Mouse (Mus musculus) embryonic facial prominence, embryonic 14.5 days (tissue): ENCODE data around the gene Ptprs. TPM values are rescaled to one million over a fixed set of nuclear protein-coding genes. Genes with fewer than 3 reads are reported as not detected.
A peak's percentile ranks its signal among the peaks of the same experiment; 100 is the strongest.

Experiments
- ATAC-seq: fragments of 200-750 bp; cut with Nextera tagmentation; 2 replicates; pipeline ENCODE4 v1.8.0; 2017; ENCODE audit warnings: low read depth, moderate number of reproducible peaks, moderate TSS enrichment
- DNase-seq: peaks from one replicate; pipeline ENCODE4 v3.0.0-alpha.2; 2015; ENCODE audit warnings: low spot score
- H3K27ac ChIP-seq: fragments of 300-500 bp; sonication (generic); replicated peaks from 2 replicates; pipeline ENCODE4 v1.5.1; 2014; ENCODE audit warnings: low read depth, mild to moderate bottlenecking, low read length, moderate library complexity
- H3K27me3 ChIP-seq: fragments of 300-500 bp; sonication (generic); replicated peaks from 2 replicates; pipeline ENCODE4 v1.6.1; 2014; ENCODE audit warnings: low read length; ENCODE audit not compliant: control insufficient read depth, insufficient read depth
- H3K36me3 ChIP-seq: fragments of 300-500 bp; sonication (generic); 2 replicates; pipeline ENCODE4 v1.6.1; 2014; ENCODE audit warnings: low read length, mixed read lengths; ENCODE audit not compliant: control insufficient read depth, insufficient read depth
- H3K4me1 ChIP-seq: fragments of 300-500 bp; sonication (generic); 2 replicates; pipeline ENCODE4 v1.6.1; 2014; ENCODE audit warnings: antibody characterized with exemption, low read length; ENCODE audit not compliant: control insufficient read depth, insufficient read depth
- H3K4me2 ChIP-seq: fragments of 300-500 bp; sonication (generic); 2 replicates; pipeline ENCODE4 v1.6.1; 2014; ENCODE audit warnings: low read depth, mild to moderate bottlenecking, low read length, moderate library complexity, mixed read lengths
- H3K4me3 ChIP-seq: fragments of 300-500 bp; sonication (generic); 2 replicates; pipeline ENCODE4 v1.5.1; 2014; ENCODE audit warnings: low read depth, mild to moderate bottlenecking, low read length
- H3K9ac ChIP-seq: fragments of 300-500 bp; sonication (generic); 2 replicates; pipeline ENCODE4 v1.6.1; 2014; ENCODE audit warnings: low read depth, mild to moderate bottlenecking, low read length, moderate library complexity, mixed read lengths
- H3K9me3 ChIP-seq: fragments of 300-500 bp; sonication (generic); 2 replicates; pipeline ENCODE4 v1.6.1; 2016; ENCODE audit warnings: low read length; ENCODE audit not compliant: control insufficient read depth
- WGBS: fragments of 180-500 bp; shearing (Covaris S2); extraction: QIAGEN DNeasy Blood & Tissue Kit; methylation state at CpG from one replicate; pipeline ENCODE4 v1.1.7; 2014; 5-methylcytosine and 5-hydroxymethylcytosine counted together
- polyA plus RNA-seq: library from polyadenylated mRNA; unstranded; fragments of >200 nt; fragmentation: Nextera tagmentation; extraction: Ambion mirVana; gene quantifications from 2 replicates; pipeline ENCODE4 v1.2.1, GENCODE M21; 2014

The Ptprs gene
- polyA plus RNA-seq, 1 experiment from 2014 or later: 104 TPM

DNA sequence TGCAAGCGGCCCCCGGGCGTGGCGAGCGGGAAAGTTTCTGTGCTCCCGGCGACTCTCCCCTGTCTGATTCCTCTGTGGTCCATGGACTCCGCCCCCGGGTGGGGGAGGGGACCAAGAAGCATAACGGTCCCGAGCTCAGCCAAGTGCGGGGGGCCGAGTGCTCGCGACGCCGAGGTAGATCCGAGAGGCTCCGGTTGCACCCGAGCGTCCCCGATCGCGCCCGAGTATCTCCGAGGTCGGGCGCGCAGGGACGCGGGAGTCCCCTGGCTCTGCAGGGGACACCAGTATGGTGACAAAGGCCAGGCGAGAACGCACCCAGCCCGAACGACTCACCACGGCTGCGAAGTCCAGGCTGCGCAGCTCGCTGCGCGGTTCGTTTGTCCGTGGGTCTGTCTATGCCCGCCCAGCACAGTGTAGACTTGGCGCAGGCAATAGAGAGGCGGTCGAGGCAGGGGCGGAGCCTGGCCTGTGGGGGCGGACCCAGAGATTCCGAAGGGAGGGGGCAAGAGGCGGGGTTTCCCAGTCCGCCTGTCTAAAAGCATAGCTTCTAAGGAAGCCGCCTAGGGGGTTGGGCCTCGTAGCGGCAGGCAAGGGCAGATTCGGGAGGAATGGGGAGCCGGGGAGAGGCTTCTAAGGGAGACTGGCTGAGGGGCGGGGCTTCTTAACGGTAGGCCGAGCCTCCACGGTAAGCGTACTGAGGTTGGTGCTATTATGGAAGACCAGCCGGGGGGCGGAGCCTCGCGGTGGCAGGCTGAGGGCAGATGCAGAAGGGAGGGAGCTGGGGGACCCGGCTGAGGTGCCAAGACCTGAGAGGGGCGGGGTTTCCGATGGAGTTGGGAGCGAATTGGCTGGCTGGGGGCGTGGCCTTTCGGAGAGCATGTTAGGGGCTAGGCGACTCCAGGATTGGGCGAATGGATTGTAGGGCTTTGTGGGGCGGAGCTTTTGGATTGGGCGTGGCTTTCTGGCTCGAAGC, 14.2 kb downstream of the Ptprs start:
- peak; percentile 93 for ATAC-seq
- Histone ChIP-seq H3K9me3 (no peaks in the 10 kb centered on the region), H3K36me3 (0 out of 2 replicates have a peak, but pooled peaks cover 10% of the 10 kb centered on the region), H3K27me3 (no peaks in the 10 kb centered on the region), H3K4me1 (peaks cover 41% of the 10 kb centered on the region), H3K4me2 (peak overlapping the region; percentile 69), H3K4me3 (peak overlapping the region; percentile 58), H3K27ac (peak overlapping the region; percentile 93), H3K9ac (peak overlapping the region; percentile 72)
- DNase-seq: peak; percentile 100
- under 1% methylated on average over 64 of the region's 77 CpGs for WGBS

DNA sequence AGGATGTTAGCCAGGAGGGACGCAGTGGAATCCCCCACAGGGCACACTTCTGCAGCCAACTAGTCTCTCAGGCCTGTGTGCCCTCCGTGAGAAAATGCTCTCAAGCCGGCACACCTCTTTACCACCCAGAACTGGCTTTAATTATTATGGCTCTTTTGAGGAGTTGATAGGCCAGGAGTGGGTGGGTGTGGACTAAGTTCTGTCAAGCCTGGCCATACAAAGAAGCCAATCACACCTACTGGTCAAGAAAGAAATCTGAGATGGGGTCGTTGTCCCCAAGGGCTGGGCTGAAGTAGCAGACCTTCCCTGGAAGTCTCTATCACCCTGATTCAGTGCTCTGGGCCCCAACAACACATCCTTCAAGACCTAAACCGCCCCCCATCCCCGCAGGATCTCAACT, 15.4 kb downstream of the Ptprs start:
- Histone ChIP-seq H3K36me3 (peaks cover 22% of the 10 kb centered on the region), H3K9ac (peak overlapping the region; percentile 72), H3K4me3 (peak overlapping the region; percentile 58), H3K4me2 (peak overlapping the region; percentile 69), H3K27ac (peak overlapping the region; percentile 93), H3K9me3 (no peaks in the 10 kb centered on the region), H3K27me3 (no peaks in the 10 kb centered on the region), H3K4me1 (peaks cover 35% of the 10 kb centered on the region)
- ATAC-seq (no peak), DNase-seq (no peak)
- 14% methylated on average over 6 of the region's 6 CpGs for WGBS

DNA sequence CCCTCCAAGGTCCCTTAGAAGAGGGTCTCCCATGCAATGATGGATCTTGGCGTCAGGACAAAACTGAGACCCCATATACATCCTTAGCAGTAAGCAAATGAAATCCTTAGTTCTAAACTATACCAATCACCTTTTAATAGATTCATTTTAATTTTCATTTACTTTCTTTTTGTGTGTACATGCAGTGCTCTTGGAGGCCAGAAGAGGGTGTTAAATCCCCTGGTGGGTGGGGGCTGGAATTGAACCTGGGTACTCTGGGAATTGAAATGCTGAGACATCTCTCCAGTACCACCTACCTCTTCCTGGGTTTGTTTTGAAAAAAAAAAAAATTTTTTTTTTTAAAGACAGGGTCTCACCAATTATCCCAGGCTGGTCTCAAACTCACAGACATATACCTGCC, 18.8 kb downstream of the Ptprs start:
- 92% methylated on average over 1 of the region's 1 CpGs for WGBS
- Histone ChIP-seq H3K9me3 (no peaks in the 10 kb centered on the region), H3K4me3 (no peak overlapping the region), H3K9ac (no peak overlapping the region), H3K27ac (no peak overlapping the region), H3K4me2 (no peak overlapping the region), H3K36me3 (peaks cover 57% of the 10 kb centered on the region), H3K27me3 (no peaks in the 10 kb centered on the region), H3K4me1 (peaks cover 15% of the 10 kb centered on the region)
- DNase-seq (no peak), ATAC-seq (no peak)

DNA sequence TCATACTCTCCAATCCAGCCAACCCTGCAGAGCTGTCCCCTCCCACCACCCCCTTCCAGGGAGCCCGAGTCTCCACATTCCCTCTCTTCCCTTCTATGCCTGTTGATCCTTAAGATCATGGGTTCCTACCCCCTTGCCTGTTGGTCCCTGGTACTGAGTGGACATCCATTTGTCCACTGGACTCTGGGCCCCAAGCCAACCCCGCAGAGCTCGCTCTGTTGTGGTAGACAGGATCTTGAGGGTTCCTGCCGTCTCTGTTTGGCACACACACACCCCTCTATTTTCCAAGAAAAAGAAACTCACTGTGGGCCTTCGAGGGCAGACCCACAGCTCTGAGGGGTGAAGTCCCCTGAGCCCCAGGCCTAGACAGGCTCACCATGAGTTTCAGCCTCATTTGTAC, 19.9 kb downstream of the Ptprs start:
- ATAC-seq: no peak
- no peak overlapping the region for H3K9ac ChIP-seq
- WGBS: 90% methylated on average over 5 of the region's 5 CpGs
- H3K4me2 ChIP-seq: no peak overlapping the region
- H3K9me3 ChIP-seq: no peaks in the 10 kb centered on the region
- no peak for DNase-seq
- peaks cover 67% of the 10 kb centered on the region for H3K36me3 ChIP-seq
- no peaks in the 10 kb centered on the region for H3K27me3 ChIP-seq
- H3K4me1 ChIP-seq: peaks cover 15% of the 10 kb centered on the region
- H3K27ac ChIP-seq: no peak overlapping the region
- no peak overlapping the region for H3K4me3 ChIP-seq

DNA sequence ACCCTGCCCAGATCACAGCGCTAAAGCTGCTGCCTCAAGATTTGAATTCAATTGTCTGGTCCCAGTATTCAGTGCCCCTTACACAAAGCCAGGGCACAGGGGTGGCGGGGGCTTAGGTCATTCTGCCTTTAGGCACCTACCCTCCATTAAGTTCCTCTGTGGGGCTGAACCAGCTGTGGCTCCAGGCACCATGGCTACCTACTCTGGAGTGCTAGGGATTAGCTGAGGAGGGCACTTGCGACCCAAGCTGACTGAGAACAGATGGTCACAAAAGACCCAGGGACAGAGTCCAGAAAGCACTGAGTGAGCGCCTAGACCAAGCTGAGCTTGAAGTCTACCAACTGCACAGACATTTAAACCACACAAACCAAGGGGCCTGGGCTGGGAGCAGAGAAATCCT, 22.6 kb downstream of the Ptprs start:
- no peak overlapping the region for H3K4me2 ChIP-seq
- no peaks in the 10 kb centered on the region for H3K4me1 ChIP-seq
- H3K4me3 ChIP-seq: no peak overlapping the region
- no peak for ATAC-seq
- DNase-seq: no peak
- H3K27me3 ChIP-seq: no peaks in the 10 kb centered on the region
- peaks cover 94% of the 10 kb centered on the region for H3K36me3 ChIP-seq
- H3K9me3 ChIP-seq: no peaks in the 10 kb centered on the region
- H3K9ac ChIP-seq: no peak overlapping the region
- 81% methylated on average over 4 of the region's 4 CpGs for WGBS
- no peak overlapping the region for H3K27ac ChIP-seq

DNA sequence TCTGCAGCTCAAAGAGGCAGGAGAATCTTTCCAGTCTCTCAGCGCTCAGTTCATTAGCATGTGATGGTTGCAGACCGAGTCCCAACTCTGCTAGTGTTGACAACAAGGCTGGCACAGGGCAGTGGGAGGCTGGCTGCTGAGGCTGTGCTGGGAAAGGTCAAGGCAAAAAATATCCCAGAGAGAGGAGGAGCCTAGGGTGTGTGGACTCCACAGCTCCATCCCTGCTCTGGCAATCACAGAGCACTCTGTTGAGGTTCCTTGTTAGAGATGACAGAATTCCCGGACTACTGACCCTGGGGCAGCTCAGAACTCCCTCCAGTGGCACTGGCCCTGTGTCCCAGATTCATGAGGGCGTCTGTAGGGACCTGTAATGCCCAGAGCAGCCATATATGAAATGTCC, 23.0 kb downstream of the Ptprs start:
- H3K9me3 ChIP-seq: no peaks in the 10 kb centered on the region

DNA sequence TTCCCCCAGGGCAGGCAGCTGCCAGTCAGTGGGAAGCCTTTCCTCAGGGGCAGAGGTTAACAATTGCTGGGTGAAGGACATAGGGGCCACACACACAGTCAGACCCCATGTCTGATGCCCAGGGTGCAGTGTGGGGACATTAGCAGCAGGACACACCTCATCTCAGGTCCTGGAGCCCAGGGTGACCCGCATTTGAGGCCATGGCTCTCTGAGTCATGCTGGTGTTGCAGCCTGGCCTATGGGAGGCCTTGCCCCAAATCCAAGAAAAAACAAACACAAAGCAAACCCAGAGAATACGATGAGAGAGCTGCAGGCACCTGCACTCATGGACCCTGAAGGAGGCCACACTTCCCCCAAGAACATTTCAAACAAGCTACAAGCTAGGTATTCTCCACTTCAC, 28.6 kb downstream of the Ptprs start:
- ATAC-seq (no peak), DNase-seq (no peak)
- Histone ChIP-seq H3K27ac (no peak overlapping the region), H3K9ac (no peak overlapping the region), H3K4me1 (no peaks in the 10 kb centered on the region), H3K27me3 (no peaks in the 10 kb centered on the region), H3K4me2 (no peak overlapping the region), H3K9me3 (no peaks in the 10 kb centered on the region), H3K36me3 (peaks cover 94% of the 10 kb centered on the region), H3K4me3 (no peak overlapping the region)
- WGBS: 74% methylated on average over 2 of the region's 2 CpGs

More for the DNA sequence above, 23.0 kb downstream of the Ptprs start:
- DNase-seq: no peak
- no peak overlapping the region for H3K4me3 ChIP-seq
- H3K4me1 ChIP-seq: no peaks in the 10 kb centered on the region
- no peaks in the 10 kb centered on the region for H3K27me3 ChIP-seq
- no peak for ATAC-seq
- 74% methylated on average over 4 of the region's 4 CpGs for WGBS
- H3K27ac ChIP-seq: no peak overlapping the region
- H3K4me2 ChIP-seq: no peak overlapping the region
- peaks cover 98% of the 10 kb centered on the region for H3K36me3 ChIP-seq
- no peak overlapping the region for H3K9ac ChIP-seq

DNA sequence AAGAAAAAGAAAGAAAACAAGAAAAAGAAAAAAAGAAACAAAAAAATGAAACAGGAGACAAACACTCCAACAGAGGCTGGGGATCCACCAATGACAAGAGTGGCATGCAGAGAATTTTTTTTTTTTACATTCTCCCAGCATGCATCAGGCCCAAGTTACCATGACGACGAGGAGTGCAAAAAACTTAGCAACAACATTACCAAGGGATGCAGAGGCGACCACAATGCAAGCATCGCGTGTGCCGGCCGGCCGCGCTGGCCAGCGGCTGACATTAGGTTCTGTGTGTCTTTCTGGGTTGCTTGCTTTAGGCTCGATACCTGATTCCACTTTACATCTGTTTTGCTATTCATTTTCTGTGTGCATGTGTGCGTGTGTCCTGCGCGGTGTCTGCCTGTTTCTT, 30.9 kb downstream of the Ptprs start:
- H3K4me1 ChIP-seq: no peaks in the 10 kb centered on the region
- no peak overlapping the region for H3K4me2 ChIP-seq
- H3K4me3 ChIP-seq: no peak overlapping the region
- ATAC-seq: peak; percentile 5; the same call in 1 of the 2 replicates
- peaks cover 84% of the 10 kb centered on the region for H3K36me3 ChIP-seq
- H3K9ac ChIP-seq: no peak overlapping the region
- H3K27ac ChIP-seq: no peak overlapping the region
- H3K27me3 ChIP-seq: no peaks in the 10 kb centered on the region
- no peaks in the 10 kb centered on the region for H3K9me3 ChIP-seq
- peak; percentile 62 for DNase-seq
- WGBS: 74% methylated on average over 14 of the region's 14 CpGs

DNA sequence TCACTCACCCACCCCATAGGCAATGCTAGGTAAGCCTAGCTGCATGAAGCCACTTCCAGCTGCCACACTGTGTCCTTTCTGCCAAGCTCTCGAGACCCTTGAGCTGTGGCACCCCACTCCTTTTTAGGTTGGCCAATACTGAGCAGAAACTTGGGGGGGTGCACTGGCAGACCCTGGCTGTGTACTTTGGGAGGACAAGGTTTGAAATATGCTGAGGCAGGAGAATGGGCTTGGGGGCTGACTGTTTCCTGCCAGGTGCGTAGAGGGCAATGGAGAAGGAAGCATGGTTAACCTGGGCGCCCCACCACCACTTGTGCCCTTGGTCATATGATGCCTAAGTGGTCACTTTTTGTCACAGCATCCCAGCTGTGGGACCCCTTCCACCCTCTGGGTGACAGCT, 31.5 kb downstream of the Ptprs start:
- no peak for DNase-seq
- Histone ChIP-seq H3K27me3 (no peaks in the 10 kb centered on the region), H3K4me3 (no peak overlapping the region), H3K36me3 (peaks cover 84% of the 10 kb centered on the region), H3K4me1 (no peaks in the 10 kb centered on the region), H3K9ac (no peak overlapping the region), H3K27ac (no peak overlapping the region), H3K4me2 (no peak overlapping the region), H3K9me3 (no peaks in the 10 kb centered on the region)
- ATAC-seq: no peak
- WGBS: 95% methylated on average over 3 of the region's 3 CpGs
